Mouse (Mus musculus) midbrain, embryonic 14.5 days (tissue): ENCODE results near the gene Il5. TPM values are rescaled to one million over a fixed set of nuclear protein-coding genes. Genes with fewer than 3 reads are reported as not detected.
A peak's percentile ranks its signal among the peaks of the same experiment; 100 is the strongest.
"Not testable (repeated sequence)": the region's sequence is repeated elsewhere in the genome, so short reads cannot be mapped to it uniquely, and the experiment has no call there.

Source experiments
- ATAC-seq: fragments of 200-750 bp; cut with Nextera tagmentation; 2 replicates; pipeline ENCODE4 v1.8.0; 2017; ENCODE audit warnings: moderate number of reproducible peaks, moderate library complexity; ENCODE audit not compliant: low FRiP score, low TSS enrichment
- DNase-seq: peaks from one replicate; pipeline ENCODE4 v3.0.0-alpha.2; 2015
- H3K27ac ChIP-seq: fragments of 300-500 bp; sonication (generic); replicated peaks from 2 replicates; pipeline ENCODE4 v1.5.1; 2014; ENCODE audit warnings: mild to moderate bottlenecking, low read depth, low read length, moderate library complexity
- H3K27me3 ChIP-seq: fragments of 300-500 bp; sonication (generic); 2 replicates; pipeline ENCODE4 v1.6.1; 2014; ENCODE audit warnings: low read length, control low read depth, mixed read lengths; ENCODE audit not compliant: control insufficient read depth, insufficient read depth
- H3K36me3 ChIP-seq: fragments of 300-500 bp; sonication (generic); 2 replicates; pipeline ENCODE4 v1.6.1; 2014; ENCODE audit warnings: low read length, control low read depth; ENCODE audit not compliant: control insufficient read depth, insufficient read depth
- H3K4me1 ChIP-seq: fragments of 300-500 bp; sonication (generic); 2 replicates; pipeline ENCODE4 v1.6.1; 2014; ENCODE audit warnings: mild to moderate bottlenecking, antibody characterized with exemption, low read length, control low read depth; ENCODE audit not compliant: control insufficient read depth, insufficient read depth
- H3K4me2 ChIP-seq: fragments of 300-500 bp; sonication (generic); 2 replicates; pipeline ENCODE4 v1.6.1; 2014; ENCODE audit warnings: mild to moderate bottlenecking, low read length, moderate library complexity
- H3K4me3 ChIP-seq: fragments of 300-500 bp; sonication (generic); replicated peaks from 2 replicates; pipeline ENCODE4 v1.5.1; 2014; ENCODE audit warnings: low read depth, low read length
- H3K9ac ChIP-seq: fragments of 300-500 bp; sonication (generic); replicated peaks from 2 replicates; pipeline ENCODE4 v1.6.1; 2014; ENCODE audit warnings: mild to moderate bottlenecking, low read length, moderate library complexity
- H3K9me3 ChIP-seq: fragments of 300-500 bp; sonication (generic); 2 replicates; pipeline ENCODE4 v1.6.1; 2016; ENCODE audit warnings: low read length, control low read depth, mixed read lengths; ENCODE audit not compliant: control insufficient read depth
- WGBS: fragments of 180-500 bp; shearing (Covaris S2); extraction: QIAGEN DNeasy Blood & Tissue Kit; methylation state at CpG from one replicate; pipeline ENCODE4 v1.1.7; 2014; 5-methylcytosine and 5-hydroxymethylcytosine counted together
- polyA plus RNA-seq: library from polyadenylated mRNA; unstranded; fragments of >200 nt; fragmentation: Nextera tagmentation; extraction: Ambion mirVana; gene quantifications from 2 replicates; pipeline ENCODE4 v1.2.1, GENCODE M21; 2014

Il5 gene
- polyA plus RNA-seq, 1 experiment from 2014 or later: not detected

- Histone ChIP-seq H3K4me1 (no peaks in the 10 kb centered on the region), H3K36me3 (no peaks in the 10 kb centered on the region), H3K9me3 (no peaks in the 10 kb centered on the region), H3K4me2 (no peak overlapping the region), H3K27ac (no peak overlapping the region), H3K9ac (no peak overlapping the region), H3K4me3 (no peak overlapping the region), H3K27me3 (no peaks in the 10 kb centered on the region)
- ATAC-seq (no peak), DNase-seq (no peak)
- WGBS: 69% methylated on average over 4 of the region's 4 CpGs
These were observed 28.7 kb downstream of the Il5 start for GRCm38 (mm10) chr11:53749306-53749705.

DNA sequence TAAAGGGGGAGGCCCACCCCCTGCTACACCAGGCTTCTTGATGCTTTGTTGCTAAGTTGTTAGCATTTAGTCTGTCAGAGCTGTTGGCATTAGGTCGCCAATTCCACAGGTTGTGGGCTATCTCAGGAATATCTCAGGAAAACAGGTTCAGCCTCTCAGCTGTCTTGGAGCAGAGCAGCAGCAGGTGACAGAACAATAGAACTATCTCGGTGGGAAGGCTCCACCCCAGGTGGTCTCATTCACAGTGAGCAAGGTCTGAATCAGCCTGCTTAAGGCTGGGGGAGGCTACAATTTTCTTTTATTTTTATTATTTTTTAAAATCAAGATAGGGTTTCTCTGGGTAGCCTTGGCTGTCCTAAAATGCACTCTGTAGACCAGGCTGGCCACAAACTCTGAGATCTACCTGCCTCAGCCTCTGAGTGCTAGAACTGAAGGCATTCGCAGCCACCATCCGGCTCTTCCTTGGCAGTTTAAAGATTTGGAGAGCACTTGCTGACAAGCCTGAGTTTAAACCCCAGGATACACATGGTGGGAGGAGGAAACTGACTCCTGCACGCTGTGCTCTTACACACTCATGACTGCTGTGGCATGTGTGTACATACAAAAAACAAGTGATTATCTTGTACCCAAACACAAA, 29.2 kb downstream of the Il5 start:
- no peaks in the 10 kb centered on the region for H3K36me3 ChIP-seq
- no peak for DNase-seq
- H3K9ac ChIP-seq: no peak overlapping the region
- no peak for ATAC-seq
- no peak overlapping the region for H3K4me2 ChIP-seq
- 41% methylated on average over 5 of the region's 5 CpGs for WGBS
- H3K27me3 ChIP-seq: no peaks in the 10 kb centered on the region
- H3K27ac ChIP-seq: no peak overlapping the region
- H3K9me3 ChIP-seq: no peaks in the 10 kb centered on the region
- no peaks in the 10 kb centered on the region for H3K4me1 ChIP-seq
- H3K4me3 ChIP-seq: no peak overlapping the region

GRCm38 (mm10) chr11:53755011-53755595, 34.5 kb downstream of the Il5 start:
- H3K27me3 ChIP-seq: peaks cover 8% of the 10 kb centered on the region; the same call in 1 of the 2 replicates
- no peak for DNase-seq

GRCm38 (mm10) chr11:53757612-53758011, 37.0 kb downstream of the Il5 start:
- DNase-seq (no peak), ATAC-seq (no peak)
- 94% methylated on average over 4 of the region's 4 CpGs for WGBS
- no peak overlapping the region for H3K4me3 ChIP-seq
- H3K9ac ChIP-seq: no peak overlapping the region
- H3K36me3 ChIP-seq: no peaks in the 10 kb centered on the region
- no peak overlapping the region for H3K4me2 ChIP-seq
- peaks cover 12% of the 10 kb centered on the region; the same call in 1 of the 2 replicates for H3K4me1 ChIP-seq
- H3K27ac ChIP-seq: no peak overlapping the region
- H3K27me3 ChIP-seq: peaks cover 30% of the 10 kb centered on the region
- no peaks in the 10 kb centered on the region for H3K9me3 ChIP-seq

More at GRCm38 (mm10) chr11:53755011-53755595, 34.5 kb downstream of the Il5 start:
- Histone ChIP-seq H3K27ac (no peak overlapping the region), H3K9ac (no peak overlapping the region), H3K9me3 (no peaks in the 10 kb centered on the region), H3K4me3 (no peak overlapping the region), H3K4me2 (no peak overlapping the region), H3K4me1 (peaks cover 10% of the 10 kb centered on the region; the same call in 1 of the 2 replicates), H3K36me3 (no peaks in the 10 kb centered on the region)
- no peak for ATAC-seq
- 78% methylated on average over 12 of the region's 12 CpGs for WGBS

GRCm38 (mm10) chr11:53758033-53758432, 37.4 kb downstream of the Il5 start:
- peaks cover 34% of the 10 kb centered on the region for H3K27me3 ChIP-seq
- H3K36me3 ChIP-seq, H3K27ac ChIP-seq, DNase-seq, H3K9me3 ChIP-seq, H3K4me2 ChIP-seq, ATAC-seq, H3K4me3 ChIP-seq, H3K9ac ChIP-seq: not testable (repeated sequence)
- peaks cover 15% of the 10 kb centered on the region; the same call in 1 of the 2 replicates for H3K4me1 ChIP-seq
- 88% methylated on average over 8 of the region's 9 CpGs for WGBS

DNA sequence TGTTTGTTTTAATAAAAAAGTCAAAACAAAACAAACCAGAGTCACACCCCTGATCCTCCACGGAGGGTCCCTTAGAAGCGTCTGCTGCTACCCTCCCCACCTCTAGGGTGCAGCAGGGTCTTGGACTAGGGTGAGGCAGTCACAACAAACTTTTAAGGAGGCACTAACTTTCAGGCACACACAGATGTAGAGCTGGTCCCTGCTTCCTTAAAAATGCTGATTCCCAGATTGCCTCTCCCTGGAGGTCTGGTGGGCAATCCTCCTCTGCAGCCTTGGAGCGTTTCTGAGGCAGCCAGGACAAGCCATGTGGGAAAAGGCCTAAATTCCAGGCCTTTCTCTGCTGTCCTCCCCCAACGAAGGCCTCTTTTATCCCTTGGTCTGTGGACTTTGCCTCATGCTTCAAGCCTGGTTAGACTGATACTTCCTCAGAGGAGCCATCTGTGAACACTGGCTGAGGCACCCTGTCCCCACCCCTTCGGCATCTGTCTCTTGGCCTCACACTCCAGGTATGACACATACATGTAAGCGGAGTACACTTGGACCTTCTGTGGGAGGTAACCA, 38.3 kb downstream of the Il5 start:
- H3K9ac ChIP-seq: no peak overlapping the region
- H3K27me3 ChIP-seq: peaks cover 41% of the 10 kb centered on the region

DNA sequence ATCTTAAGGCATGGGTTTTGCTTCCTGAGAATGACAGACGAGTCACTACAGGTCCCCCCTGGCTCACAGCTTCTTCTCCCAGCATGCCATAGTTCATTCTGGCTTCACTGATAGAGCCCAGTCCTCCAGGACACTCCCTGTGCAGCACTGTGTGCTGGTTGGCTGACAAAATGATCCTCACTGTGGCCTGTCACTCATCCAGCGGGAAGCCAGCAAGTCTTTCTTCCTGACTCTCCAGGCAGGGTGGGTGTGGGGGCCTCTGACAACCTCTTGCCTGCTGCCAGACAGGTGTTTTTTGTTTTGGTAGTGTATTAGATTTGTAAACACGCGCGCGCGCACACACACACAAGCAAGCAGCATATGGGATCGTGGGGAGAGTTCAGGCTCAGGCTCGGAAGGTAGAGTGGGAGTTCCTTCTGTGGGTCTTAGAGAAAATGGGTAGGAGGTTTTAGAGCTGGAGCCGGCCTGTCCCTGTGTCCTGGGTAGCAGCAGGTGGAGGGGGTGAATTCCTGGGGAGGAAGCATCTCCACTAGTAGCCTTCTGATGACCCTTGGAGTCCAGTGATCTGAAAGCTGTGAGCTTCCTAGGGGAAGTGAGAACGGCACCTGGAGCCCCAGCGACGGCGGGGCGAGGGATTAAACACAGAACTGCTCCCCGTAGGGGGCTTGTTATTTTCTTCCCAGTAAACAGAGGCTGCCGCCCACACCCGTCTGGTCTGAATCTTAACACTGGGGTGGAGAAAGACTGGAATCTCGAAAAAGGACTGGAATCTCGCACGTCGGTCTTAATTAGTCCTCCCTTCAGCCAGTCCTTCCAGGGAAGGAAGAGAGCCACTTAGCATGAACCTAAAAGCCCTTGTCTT, 39.2 kb downstream of the Il5 start:
- H3K9me3 ChIP-seq: no peaks in the 10 kb centered on the region
- no peaks in the 10 kb centered on the region for H3K36me3 ChIP-seq
- 6% methylated on average over 22 of the region's 22 CpGs for WGBS
- peaks cover 25% of the 10 kb centered on the region for H3K4me1 ChIP-seq
- no peak overlapping the region for H3K27ac ChIP-seq
- peaks cover 41% of the 10 kb centered on the region for H3K27me3 ChIP-seq
- H3K4me3 ChIP-seq: no peak overlapping the region
- no peak for ATAC-seq
- DNase-seq: no peak
- peak overlapping the region; percentile 20; the same call in 1 of the 2 replicates for H3K4me2 ChIP-seq
- H3K9ac ChIP-seq: no peak overlapping the region

More for the DNA sequence above, 38.3 kb downstream of the Il5 start:
- Histone ChIP-seq H3K36me3 (no peaks in the 10 kb centered on the region), H3K4me3 (no peak overlapping the region), H3K9me3 (no peaks in the 10 kb centered on the region), H3K27ac (no peak overlapping the region), H3K4me1 (peaks cover 24% of the 10 kb centered on the region), H3K4me2 (no peak overlapping the region)
- no peak for DNase-seq
- WGBS: 41% methylated on average over 6 of the region's 6 CpGs
- no peak for ATAC-seq

DNA sequence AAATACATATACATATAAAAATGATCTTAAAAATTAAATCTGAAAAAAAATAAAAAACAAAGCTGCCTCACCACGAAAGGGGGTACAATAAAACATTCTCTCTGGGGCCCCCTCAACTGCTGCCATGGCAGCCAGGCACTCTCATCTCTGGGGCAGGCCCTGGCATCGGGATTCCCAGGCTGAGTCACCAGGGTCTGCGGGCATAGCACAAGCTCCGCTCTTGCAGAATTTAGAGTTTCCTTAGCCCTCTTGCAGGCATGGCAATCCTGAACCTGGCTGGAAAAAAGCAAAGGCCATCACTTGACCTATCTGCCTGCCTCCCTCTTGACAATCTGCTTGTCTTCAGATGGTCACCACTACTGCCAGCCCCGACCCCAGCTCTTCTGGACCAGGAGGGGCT, 40.7 kb downstream of the Il5 start:
- DNase-seq (no peak), ATAC-seq (no peak)
- Histone ChIP-seq H3K27ac (no peak overlapping the region), H3K9me3 (no peaks in the 10 kb centered on the region), H3K4me3 (no peak overlapping the region), H3K4me2 (no peak overlapping the region), H3K36me3 (no peaks in the 10 kb centered on the region), H3K9ac (no peak overlapping the region), H3K4me1 (peaks cover 25% of the 10 kb centered on the region), H3K27me3 (peaks cover 41% of the 10 kb centered on the region)
- WGBS: 83% methylated on average over 5 of the region's 5 CpGs
